Mouse (Mus musculus): ENCODE results near the gene Parp4.

Parp4 gene

GRCm38 (mm10) chr14:56613212-56613611 is 37.8 kb downstream of the Parp4 start:
- DNase-seq (ENCODE audit: low spot score) = no peak

GRCm38 (mm10) chr14:56617470-56617869 is 42.1 kb downstream of the Parp4 start:
- DNase-seq (ENCODE audit: low spot score) = no peak

DNA sequence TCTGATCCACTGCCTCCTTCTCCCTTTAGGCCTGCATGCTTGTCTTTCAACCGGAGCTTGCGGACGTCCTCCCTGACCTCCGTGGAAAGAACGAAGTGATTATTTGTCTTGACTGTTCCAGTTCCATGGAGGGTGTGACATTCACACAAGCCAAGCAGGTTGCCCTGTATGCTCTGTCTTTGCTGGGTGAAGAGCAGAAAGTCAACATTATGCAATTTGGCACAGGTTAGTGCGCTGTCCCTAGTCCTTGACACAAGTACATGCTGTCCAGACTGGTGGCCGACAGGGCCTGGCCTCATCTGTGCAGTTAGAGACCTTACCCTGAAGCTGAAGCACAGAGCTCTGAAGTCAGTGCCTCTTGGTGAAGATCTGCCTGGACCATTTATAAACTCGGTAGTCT is 45.0 kb downstream of the Parp4 start:
- no peak for DNase-seq (ENCODE audit: low spot score)

GRCm38 (mm10) chr14:56626202-56626601 is 50.8 kb downstream of the Parp4 start:
- DNase-seq (ENCODE audit: low spot score) = no peak

- no peak for DNase-seq (ENCODE audit: low spot score)
Observed at GRCm38 (mm10) chr14:56628336-56628735, 52.9 kb downstream of the Parp4 start.

- no peak for DNase-seq (ENCODE audit: low spot score)
Observed at GRCm38 (mm10) chr14:56631109-56631508, 55.7 kb downstream of the Parp4 start.

DNA sequence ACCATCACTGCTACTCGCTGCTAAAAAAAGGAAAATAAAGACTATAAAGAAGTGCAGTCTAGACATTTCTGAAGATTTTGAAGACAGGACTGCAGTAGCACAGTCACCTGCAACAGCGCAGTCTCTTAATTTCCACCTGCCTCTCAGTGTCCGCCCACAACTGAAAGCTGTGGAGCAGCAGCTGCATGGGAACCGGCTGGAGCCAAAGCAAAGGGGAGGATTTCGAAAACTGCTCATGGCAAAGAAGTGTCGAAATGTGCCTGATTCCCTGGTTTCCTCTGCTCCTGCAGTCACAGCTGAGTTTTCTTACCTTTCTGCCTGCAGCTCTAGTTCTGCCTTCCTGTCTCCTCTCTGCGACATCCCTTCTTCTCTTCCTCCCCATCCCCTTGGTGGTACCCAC is 71.8 kb downstream of the Parp4 start:
- no peak for DNase-seq (ENCODE audit: low spot score)

GRCm38 (mm10) chr14:56649448-56649847 is 74.0 kb downstream of the Parp4 start:
- DNase-seq (ENCODE audit: low spot score) = no peak

- no peak for DNase-seq (ENCODE audit: low spot score)
Observed at GRCm38 (mm10) chr14:56665651-56666050, 90.2 kb downstream of the Parp4 start.

DNA sequence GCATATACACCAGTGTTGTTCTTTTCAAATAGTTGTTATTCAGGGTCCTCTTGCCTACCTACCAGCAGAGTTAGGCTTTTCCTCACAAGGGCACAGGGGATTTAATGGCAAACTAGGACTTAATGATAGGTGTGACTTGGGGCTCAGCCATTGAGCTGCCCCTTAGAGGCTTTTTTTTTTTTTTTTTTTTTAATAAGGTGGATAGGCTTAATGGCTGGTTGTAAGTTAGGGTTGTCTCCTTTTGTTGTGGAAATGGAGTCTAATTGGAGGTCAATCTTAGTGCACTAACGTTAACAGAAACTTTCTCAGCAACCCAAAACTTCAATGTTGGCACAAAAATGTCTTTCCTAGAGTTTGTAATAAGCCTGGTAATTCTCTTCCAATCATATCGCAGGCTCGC is 91.5 kb downstream of the Parp4 start:
- DNase-seq (ENCODE audit: low spot score) = no peak

DNA sequence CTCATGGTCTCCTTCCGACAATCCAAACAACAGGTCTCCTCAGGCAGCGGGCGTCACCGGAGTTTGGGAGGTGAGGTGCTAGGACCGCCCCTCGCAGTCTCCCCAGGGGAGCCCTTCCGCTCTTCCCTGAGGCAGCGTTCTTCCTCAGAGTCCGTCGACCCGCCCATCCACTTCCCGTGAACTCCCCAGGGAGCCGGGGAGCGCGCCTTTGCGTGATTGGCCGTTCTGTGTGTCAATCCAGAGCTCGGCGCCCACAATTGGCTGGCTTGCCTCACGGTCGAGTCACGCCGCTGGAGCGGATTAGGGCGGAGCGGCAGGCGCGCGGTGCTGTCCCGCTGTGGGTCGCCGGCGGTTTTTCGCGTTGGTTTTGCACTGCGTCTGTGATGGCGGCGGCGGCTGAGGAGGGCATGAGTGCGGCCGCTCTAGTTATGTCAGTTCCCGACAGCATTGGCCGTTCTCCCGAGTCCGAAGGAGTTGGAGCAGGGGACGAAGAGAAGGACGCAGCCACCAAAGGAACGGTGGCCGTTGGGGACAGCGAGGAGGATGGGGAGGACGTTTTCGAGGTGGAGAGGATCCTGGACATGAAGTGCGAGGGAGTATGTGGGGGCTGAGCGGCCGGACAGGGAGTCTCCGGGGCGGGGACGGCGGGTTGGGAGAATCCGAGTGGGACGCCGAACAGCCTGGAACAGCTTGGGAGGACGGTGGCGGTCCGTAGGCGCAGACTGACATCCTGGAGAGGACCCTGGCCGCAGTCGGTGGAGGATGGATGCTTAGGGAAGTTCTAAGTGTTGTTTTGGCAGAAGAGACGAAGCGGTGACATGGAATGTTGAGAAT is 92.8 kb downstream of the Parp4 start, which contains the start of gene Mphosph8:
TSS of gene Mphosph8 (plus strand) at position 280 of the 834 bp plus-strand sequence.
- DNase-seq (ENCODE audit: low spot score) = peak; percentile 99

- peak; percentile 9 for DNase-seq (ENCODE audit: low spot score)
Observed at GRCm38 (mm10) chr14:56669046-56669620, 93.7 kb downstream of the Parp4 start.

- no peak for DNase-seq (ENCODE audit: low spot score)
Observed at GRCm38 (mm10) chr14:56685426-56685825, 110.0 kb downstream of the Parp4 start.

GRCm38 (mm10) chr14:56689116-56689515 is 113.7 kb downstream of the Parp4 start:
- DNase-seq (ENCODE audit: low spot score) = no peak

- DNase-seq (ENCODE audit: low spot score) = no peak
Observed at GRCm38 (mm10) chr14:56689766-56690165, 114.3 kb downstream of the Parp4 start.

- no peak for DNase-seq (ENCODE audit: low spot score)
Observed at GRCm38 (mm10) chr14:56695495-56695894, 120.1 kb downstream of the Parp4 start.

DNA sequence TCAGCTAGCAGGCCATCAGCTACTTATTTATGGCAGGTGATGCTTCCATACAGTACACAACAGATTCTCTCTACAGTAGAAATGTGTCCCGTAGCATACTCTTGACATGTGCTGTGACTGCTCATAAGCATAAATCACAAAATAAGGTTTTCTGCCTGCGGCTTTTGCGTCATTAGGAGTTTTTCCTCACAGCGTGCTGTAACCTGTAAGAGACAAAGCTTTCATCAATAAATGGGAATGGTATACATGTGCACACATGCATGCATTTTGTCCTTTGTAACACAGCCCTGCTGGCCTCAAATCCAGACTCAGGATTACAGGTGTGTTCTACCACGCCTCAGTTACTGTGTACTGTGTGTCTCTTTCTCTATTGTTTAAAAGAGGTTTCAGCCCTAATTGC is 122.4 kb downstream of the Parp4 start:
- no peak for DNase-seq (ENCODE audit: low spot score)

- DNase-seq (ENCODE audit: low spot score) = no peak
Observed at GRCm38 (mm10) chr14:56702644-56703043, 127.2 kb downstream of the Parp4 start.

DNA sequence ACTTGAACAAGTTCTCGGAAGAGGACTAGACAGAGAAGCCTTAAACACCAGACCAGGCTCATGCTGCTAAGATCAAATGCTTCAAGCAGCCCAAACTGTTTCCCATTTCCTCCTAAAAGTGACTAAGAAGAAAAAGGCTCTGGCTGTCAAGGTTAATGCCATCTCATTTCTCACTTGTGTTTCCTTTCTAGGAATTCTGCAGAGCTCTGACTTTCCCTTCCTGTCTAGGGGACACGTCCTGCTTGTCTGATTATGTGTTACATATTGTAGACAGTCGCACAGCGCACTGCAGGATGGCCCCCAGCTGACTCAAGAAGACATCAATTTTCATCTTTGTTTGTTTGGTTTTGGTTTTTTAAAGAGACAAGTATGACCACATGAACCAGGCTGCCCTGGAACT is 130.3 kb downstream of the Parp4 start:
- no peak for DNase-seq (ENCODE audit: low spot score)

All from retina, embryonic 14.5 days (tissue).